Mouse (Mus musculus): Measurements from ENCODE around the gene Rce1. TPM values are rescaled to one million over a fixed set of nuclear protein-coding genes. Genes with fewer than 3 reads are reported as not detected.

Gene Rce1
- polyA plus RNA-seq, 1 experiment from 2014 or later = 87.0 TPM

DNA sequence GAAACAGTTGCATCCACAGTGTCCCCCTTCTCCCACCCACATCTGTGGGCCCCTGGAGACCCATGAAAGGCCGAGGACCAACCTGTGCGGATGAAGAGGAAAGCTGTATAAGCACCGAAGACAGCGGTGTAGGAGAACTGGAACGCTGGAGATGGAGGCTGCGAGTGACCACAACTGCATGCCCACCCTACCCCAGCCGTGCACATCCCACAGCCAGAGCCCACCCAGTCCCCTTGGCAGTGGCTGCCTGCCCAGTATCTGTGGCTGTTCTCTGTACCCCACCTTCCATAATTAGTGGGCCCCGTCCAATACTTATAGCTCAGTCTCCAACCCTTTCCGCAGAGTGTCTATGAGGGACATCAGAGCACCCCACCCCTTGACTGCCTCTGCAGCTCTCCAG, 2.0 kb downstream of the Rce1 start:
- Histone ChIP-seq H3K27me3 (ENCODE audit: low read depth, poor library complexity, severe bottlenecking) (no peaks in the 10 kb centered on the region), H3K36me3 (peaks cover 44% of the 10 kb centered on the region), H3K9me3 (replicated peaks) (no peaks in the 10 kb centered on the region), H3K4me1 (peaks cover 45% of the 10 kb centered on the region), H3K4me3 (no peak overlapping the region), H3K27ac (replicated peaks) (no peak overlapping the region)
- 97% methylated on average over 9 of the region's 9 CpGs for WGBS
- DNase-seq (ENCODE audit: low spot score) = no peak

DNA sequence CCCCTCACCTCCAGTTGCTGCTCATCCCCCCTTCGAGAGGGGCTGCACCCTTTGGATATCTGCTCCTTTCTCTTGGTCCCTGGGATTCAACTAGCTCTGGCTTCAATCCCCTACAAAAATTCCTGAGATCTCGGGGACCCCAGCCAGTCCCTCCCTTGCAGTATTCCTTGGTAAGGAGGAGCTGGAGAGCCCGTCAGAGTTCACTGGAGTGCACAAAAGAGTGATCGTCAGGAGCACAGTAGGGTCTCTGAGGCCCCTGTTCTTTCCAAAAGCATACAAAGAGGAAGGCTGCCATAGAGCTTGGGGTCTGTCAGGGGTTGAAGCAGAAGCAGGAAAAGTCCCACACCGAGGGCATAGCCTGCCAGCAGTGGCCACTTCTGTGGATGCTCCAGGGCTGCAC, 2.7 kb downstream of the Rce1 start:
- peaks cover 3% of the 10 kb centered on the region for H3K27me3 ChIP-seq (ENCODE audit: low read depth, poor library complexity, severe bottlenecking)

DNA sequence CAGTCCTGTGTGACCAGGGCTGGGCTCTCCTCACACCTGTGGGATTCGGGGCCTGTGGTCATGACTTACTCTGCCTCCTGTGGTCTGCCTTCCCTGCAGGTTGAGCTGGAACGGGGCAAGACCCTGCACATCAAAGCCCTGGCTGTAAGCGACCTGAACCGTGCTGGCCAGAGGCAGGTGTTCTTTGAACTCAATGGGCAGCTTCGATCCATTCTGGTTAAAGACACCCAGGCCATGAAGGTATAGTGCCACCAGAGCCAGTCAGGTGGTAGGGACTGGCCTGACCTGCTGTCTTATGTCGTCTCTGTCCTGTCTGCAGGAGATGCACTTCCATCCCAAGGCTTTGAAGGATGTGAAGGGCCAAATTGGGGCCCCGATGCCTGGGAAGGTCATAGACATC, 4.7 kb downstream of the Rce1 start:
- Histone ChIP-seq H3K9me3 (replicated peaks) (no peaks in the 10 kb centered on the region), H3K27ac (replicated peaks) (no peak overlapping the region), H3K27me3 (ENCODE audit: low read depth, poor library complexity, severe bottlenecking) (peaks cover 18% of the 10 kb centered on the region), H3K4me1 (peaks cover 35% of the 10 kb centered on the region), H3K36me3 (peaks cover 44% of the 10 kb centered on the region), H3K4me3 (no peak overlapping the region)
- WGBS = 91% methylated on average over 7 of the region's 7 CpGs
- DNase-seq (ENCODE audit: low spot score) = no peak

More for the DNA sequence above, 2.7 kb downstream of the Rce1 start:
- H3K27ac ChIP-seq (replicated peaks) = no peak overlapping the region
- H3K4me1 ChIP-seq = peaks cover 43% of the 10 kb centered on the region
- H3K9me3 ChIP-seq (replicated peaks) = no peaks in the 10 kb centered on the region
- H3K4me3 ChIP-seq = no peak overlapping the region
- no peak for DNase-seq (ENCODE audit: low spot score)
- peaks cover 44% of the 10 kb centered on the region for H3K36me3 ChIP-seq
- 80% methylated on average over 5 of the region's 5 CpGs for WGBS

DNA sequence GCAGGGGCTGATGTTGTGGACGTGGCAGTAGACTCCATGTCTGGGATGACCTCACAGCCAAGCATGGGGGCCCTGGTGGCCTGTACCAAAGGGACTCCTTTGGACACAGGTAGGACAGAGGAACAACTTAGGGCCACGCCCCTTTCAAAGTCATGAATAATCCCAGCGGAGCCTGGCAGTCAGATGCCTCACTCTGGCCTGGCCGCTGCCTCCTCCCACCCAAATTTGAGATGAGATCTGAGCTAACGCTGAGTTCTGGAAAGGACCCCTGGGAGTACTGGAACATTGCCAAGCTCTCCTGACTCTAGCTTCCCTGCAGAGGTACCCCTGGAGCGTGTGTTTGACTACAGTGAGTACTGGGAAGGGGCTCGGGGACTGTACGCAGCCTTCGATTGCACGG, 6.0 kb downstream of the Rce1 start:
- no peak overlapping the region for H3K27ac ChIP-seq (replicated peaks)
- peaks cover 44% of the 10 kb centered on the region for H3K36me3 ChIP-seq
- H3K4me3 ChIP-seq = 0 out of 2 replicates have a peak overlapping the region, but pooled peaks have one; percentile 4
- WGBS = 91% methylated on average over 10 of the region's 10 CpGs
- no peak for DNase-seq (ENCODE audit: low spot score)
- peaks cover 18% of the 10 kb centered on the region for H3K27me3 ChIP-seq (ENCODE audit: low read depth, poor library complexity, severe bottlenecking)
- H3K4me1 ChIP-seq = peaks cover 38% of the 10 kb centered on the region
- H3K9me3 ChIP-seq (replicated peaks) = no peaks in the 10 kb centered on the region

DNA sequence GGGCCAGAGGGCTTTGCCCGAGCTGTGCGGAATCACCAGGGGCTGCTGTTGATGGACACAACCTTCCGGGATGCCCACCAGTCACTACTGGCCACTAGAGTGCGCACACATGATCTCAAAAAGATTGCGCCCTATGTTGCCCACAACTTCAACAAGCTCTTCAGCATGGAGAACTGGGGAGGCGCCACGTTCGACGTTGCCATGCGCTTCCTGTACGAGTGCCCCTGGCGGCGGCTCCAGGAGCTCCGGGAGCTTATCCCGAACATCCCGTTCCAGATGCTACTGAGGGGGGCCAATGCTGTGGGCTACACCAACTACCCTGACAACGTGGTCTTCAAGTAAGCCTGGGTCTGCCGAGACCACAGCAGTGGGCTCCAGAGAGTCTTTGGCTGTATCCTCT, 7.3 kb downstream of the Rce1 start:
- 0 out of 2 replicates have a peak overlapping the region, but pooled peaks have one; percentile 12 for H3K4me3 ChIP-seq
- peaks cover 44% of the 10 kb centered on the region for H3K36me3 ChIP-seq
- H3K27ac ChIP-seq (replicated peaks) = no peak overlapping the region
- H3K27me3 ChIP-seq (ENCODE audit: low read depth, poor library complexity, severe bottlenecking) = peaks cover 18% of the 10 kb centered on the region
- DNase-seq (ENCODE audit: low spot score) = peak; percentile 50
- 31% methylated on average over 18 of the region's 18 CpGs for WGBS
- H3K4me1 ChIP-seq = peaks cover 42% of the 10 kb centered on the region
- H3K9me3 ChIP-seq (replicated peaks) = no peaks in the 10 kb centered on the region

DNA sequence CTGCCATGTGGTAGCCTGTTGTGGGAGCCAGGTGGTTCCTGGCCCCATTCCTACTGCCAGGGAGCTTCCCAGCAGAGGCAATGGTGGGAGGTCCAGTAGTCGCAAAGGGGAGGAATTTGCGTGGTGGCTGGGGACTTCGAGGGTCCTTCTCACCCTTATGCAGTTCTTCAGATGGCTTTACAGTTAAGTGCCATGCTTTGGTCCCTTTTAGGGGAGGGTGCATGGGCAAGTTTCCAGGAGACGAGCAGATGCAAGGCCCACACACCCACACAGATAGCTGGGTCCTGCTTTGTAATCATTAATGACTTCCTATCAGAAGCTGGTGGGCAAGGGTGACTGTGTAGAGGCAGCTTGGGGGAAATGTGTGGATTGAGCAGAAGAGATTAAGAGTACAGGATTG, 8.9 kb downstream of the Rce1 start:
- peaks cover 18% of the 10 kb centered on the region for H3K27me3 ChIP-seq (ENCODE audit: low read depth, poor library complexity, severe bottlenecking)
- DNase-seq (ENCODE audit: low spot score) = no peak
- peak overlapping the region; percentile 98 for H3K27ac ChIP-seq (replicated peaks)
- H3K4me1 ChIP-seq = peaks cover 56% of the 10 kb centered on the region
- WGBS = 54% methylated on average over 4 of the region's 4 CpGs
- no peaks in the 10 kb centered on the region for H3K9me3 ChIP-seq (replicated peaks)
- H3K36me3 ChIP-seq = peaks cover 44% of the 10 kb centered on the region
- peak overlapping the region; percentile 95 for H3K4me3 ChIP-seq

DNA sequence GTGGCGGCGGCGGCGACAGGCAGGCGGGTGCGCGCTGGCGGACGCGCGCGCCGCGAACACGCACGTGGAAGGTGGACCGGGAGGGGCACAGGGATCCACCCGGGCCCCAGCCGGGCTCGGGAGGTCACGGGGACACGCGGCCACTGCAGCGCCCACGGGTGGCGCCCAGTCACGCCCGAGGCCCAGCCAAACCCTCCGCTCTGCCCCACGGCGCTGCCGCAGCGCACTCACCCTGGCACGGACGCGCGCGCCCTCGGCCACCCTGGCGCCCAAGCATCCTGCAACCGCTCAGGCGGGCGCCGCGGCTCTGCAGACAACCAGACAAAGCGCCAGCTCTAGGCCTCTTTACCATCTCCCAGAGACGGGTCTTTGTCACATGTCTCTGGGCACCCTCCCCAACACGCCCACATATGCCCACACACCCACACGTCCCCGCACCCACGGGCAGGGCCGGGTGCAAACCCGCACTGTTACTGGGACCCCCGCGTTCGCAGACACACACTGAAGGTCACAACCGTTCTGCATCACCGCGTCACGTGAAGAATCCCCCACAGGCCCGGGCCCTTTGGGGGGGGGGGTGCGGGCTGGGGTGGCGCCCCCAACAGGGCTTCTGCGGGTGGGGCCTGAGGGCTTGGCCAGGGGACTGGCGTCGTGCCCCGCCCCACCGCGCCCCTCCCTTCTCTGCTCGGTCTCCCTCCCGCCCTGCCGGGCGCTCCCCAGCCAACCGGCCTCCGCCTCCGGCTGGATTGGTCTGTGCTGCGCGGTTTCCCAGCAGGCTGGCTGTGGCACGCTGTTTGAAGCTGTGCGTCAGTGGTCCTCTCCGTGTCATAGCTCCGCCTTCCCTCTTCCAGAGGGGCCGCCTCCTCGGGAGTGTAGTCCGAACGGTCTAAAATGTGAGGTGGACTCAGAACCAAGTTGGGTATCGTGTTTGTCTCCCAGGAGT, 10.0 kb downstream of the Rce1 start, which contains the start of gene Lrfn4:
TSS of gene Lrfn4 (minus strand) at position 517 of the 943 bp plus-strand sequence.
- Histone ChIP-seq H3K27me3 (ENCODE audit: low read depth, poor library complexity, severe bottlenecking) (peaks cover 18% of the 10 kb centered on the region), H3K4me1 (peaks cover 56% of the 10 kb centered on the region), H3K4me3 (peak within 1 kb of the TSS; percentile 95), H3K36me3 (peaks cover 38% of the 10 kb centered on the region), H3K27ac (replicated peaks) (peak within 1 kb of the TSS; percentile 98), H3K9me3 (replicated peaks) (no peaks in the 10 kb centered on the region)
- under 1% methylated on average over 86 of the region's 87 CpGs for WGBS
- DNase-seq (ENCODE audit: low spot score) = peak; percentile 94

DNA sequence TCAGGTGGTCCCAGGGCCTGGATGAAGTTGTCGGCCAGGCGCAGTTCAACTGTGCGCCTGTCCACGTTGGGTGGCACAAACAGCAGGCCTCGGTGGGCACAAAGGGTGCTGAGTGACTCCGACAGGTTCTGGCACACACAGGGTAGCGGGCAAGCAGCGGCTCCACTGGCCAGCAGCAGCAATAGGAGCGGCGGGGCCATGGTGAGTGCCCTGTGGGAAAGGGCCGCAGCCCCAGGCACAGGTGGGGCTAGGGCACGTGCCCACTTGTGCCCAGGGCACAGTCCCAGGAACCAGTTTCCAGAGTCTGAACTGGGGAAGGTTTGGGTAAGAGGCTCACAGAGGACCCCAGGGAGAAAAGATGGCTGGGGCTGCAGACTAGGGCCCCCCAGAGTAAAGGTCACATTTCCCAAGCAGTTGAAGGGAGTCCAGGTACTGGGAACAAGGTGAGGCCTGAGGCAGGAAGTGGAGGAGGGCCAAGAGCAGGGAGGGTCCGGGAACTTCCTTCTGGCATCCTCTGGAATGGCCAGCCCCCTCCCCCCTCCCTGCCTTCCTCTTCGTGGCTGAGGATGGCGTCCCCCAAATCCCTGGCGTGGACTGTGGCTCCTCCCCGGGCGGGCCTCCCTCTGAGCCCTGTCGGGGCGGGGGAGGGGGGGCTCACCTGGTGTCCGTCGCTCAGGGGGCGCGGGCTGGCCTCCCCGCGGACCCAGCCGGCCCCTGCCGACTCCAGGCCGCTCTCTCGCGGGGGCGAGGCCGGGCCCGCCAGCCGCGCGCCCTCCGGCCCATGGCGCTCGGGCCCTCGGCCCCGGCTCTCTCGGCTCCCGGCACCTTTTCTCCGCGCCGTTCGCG, 10.9 kb downstream of the Rce1 start:
- peaks cover 18% of the 10 kb centered on the region for H3K27me3 ChIP-seq (ENCODE audit: low read depth, poor library complexity, severe bottlenecking)
- peak overlapping the region; percentile 95 for H3K4me3 ChIP-seq
- peak; percentile 59 for DNase-seq (ENCODE audit: low spot score)
- H3K27ac ChIP-seq (replicated peaks) = peak overlapping the region; percentile 98
- H3K36me3 ChIP-seq = peaks cover 33% of the 10 kb centered on the region
- H3K4me1 ChIP-seq = peaks cover 56% of the 10 kb centered on the region
- WGBS = 20% methylated on average over 41 of the region's 49 CpGs
- H3K9me3 ChIP-seq (replicated peaks) = no peaks in the 10 kb centered on the region

DNA sequence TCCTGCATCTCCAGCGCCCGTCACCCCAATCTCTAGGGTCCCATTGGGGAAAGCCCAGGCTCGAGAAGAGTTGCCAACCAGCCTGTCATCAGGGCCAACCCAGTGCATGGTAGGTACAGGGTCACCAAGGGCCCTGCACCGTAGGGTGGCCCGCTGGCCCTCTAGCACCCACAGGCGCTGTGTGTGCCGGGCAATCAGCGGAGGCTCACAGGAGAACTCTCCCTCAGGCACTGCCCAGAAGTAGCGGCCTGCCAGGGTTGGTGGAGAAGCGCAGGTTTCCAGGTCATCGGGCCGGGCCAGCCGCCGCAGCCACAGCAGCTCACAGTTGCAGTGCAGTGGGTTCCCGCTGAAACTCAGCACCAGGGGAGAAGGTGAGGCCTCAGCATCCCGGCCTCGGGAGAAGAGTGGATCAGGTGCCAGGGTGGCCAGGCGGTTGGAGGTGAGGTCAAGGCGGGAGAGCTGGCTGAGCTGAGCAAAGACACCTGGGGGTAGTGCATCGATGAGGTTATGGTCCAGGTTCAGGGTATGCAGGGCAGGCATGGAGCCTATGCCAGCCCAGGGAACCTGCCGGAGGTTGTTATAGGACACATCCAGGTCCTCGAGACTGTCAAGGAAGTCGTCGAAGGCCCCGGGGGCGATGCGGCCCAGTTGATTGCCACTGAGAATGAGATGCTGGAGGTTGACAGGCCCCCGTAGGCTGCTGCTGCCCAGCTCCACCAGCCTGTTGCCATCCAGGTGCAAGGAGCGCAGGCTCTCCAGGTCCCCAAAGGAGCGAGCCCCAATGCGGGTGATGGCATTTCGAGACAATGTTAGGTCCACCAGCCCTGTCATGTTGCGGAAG, 11.8 kb downstream of the Rce1 start:
- H3K27me3 ChIP-seq (ENCODE audit: low read depth, poor library complexity, severe bottlenecking) = peaks cover 18% of the 10 kb centered on the region
- H3K9me3 ChIP-seq (replicated peaks) = no peaks in the 10 kb centered on the region
- DNase-seq (ENCODE audit: low spot score) = no peak
- peaks cover 33% of the 10 kb centered on the region for H3K36me3 ChIP-seq
- H3K4me1 ChIP-seq = peaks cover 54% of the 10 kb centered on the region
- H3K27ac ChIP-seq (replicated peaks) = peak overlapping the region; percentile 98; the same call in 1 of the 2 replicates
- WGBS = 91% methylated on average over 33 of the region's 33 CpGs
- H3K4me3 ChIP-seq = peak overlapping the region; percentile 95

DNA sequence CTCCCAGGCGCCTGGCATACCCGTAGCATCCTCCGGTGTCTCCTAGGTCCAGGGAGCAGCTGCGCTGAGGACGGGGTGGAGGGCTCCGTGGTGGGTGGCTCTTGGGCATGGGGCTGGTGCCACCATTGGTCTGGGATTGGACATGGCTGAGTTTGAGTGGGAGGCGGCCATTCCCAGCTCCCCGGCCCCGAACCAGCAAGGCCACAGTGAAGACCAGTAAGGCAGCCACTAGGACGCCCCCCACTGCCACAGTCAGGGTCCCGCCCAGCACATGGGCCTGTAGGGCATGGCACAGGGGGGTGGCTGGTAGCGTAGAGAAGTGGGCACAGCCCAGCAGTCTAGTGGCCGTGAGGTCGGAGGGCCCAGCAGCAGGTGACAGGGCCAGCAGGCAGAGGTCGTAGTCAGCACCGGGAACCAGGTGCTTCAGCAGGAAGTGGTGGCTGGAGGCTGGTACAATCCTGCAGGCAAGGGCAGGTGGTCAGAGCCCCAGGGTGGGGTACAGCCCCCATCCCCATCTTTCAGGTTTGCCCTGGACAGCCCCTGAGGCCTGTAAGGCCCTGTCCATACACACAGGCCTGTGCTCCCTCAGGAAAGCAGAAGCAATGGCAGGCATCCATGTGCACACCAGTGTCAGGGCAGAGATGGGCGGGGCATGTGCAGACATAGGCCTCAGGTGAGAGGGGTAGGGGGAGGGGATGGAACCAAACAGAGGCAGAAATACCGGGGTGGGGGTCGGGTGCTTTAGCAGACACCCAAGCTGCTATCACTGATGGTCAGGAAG, 13.1 kb downstream of the Rce1 start:
- Histone ChIP-seq H3K4me3 (peak overlapping the region; percentile 95; the same call in 1 of the 2 replicates), H3K4me1 (peaks cover 47% of the 10 kb centered on the region), H3K9me3 (replicated peaks) (no peaks in the 10 kb centered on the region), H3K27ac (replicated peaks) (no peak overlapping the region), H3K36me3 (peaks cover 33% of the 10 kb centered on the region), H3K27me3 (ENCODE audit: low read depth, poor library complexity, severe bottlenecking) (peaks cover 10% of the 10 kb centered on the region)
- 90% methylated on average over 19 of the region's 19 CpGs for WGBS
- DNase-seq (ENCODE audit: low spot score) = no peak

DNA sequence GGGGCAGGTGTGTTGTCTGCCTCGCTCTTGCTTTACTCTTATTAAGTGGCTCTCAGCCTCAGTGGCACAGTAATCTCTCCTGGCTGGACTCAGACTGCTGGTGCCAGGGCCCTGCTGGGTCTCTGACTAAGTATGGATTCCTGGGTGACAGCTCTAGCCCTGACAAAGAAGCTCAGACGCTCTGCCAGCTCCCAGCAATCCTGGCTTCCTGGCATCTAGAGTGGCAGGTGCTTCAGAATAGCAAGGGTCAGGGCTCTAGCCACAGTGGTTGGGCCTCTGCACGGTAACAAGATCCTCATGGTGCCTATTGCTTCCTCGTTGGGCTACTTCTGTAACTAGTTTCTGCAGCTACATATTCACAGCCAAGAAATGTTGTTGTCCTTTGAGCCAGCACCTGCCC, 15.3 kb downstream of the Rce1 start:
- Histone ChIP-seq H3K4me3 (no peak overlapping the region), H3K36me3 (peaks cover 33% of the 10 kb centered on the region), H3K4me1 (peaks cover 33% of the 10 kb centered on the region), H3K27me3 (ENCODE audit: low read depth, poor library complexity, severe bottlenecking) (no peaks in the 10 kb centered on the region), H3K27ac (replicated peaks) (no peak overlapping the region), H3K9me3 (replicated peaks) (no peaks in the 10 kb centered on the region)
- DNase-seq (ENCODE audit: low spot score) = no peak
- 71% methylated on average over 4 of the region's 4 CpGs for WGBS

Measured in midbrain, embryonic 10.5 days (tissue).